Mouse (Mus musculus): Measurements from ENCODE around the gene Fgr.

DNA sequence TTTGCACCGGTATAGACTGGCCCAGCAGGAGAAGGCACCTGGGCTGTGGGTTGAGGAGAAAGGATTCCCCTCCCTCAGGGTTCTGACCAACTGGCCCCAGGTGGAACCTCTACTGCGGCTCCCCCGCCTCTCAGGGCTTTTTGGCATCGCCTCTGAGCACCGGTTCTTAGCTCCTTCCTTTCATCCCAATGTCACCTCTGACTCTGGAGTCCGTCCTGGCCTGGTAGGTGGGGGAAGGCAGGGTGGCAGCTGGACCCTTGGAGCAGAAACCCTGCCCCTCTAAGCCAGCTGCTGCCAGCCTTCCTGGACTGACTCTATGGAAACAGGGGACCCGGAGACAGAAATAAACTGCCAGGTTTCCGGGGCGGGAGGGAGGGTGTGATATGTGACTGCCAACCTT, 63.4 kb downstream of the Fgr start:
- TF ChIP-seq ZC3H11A (IDR thresholded peaks at IDR 0.05; ENCODE audit: low read depth, low read length) (no peak), CTCF (conservative IDR thresholded peaks at IDR 0.05 in 1 of 2, IDR thresholded peaks at IDR 0.05 in 1 of 2; ENCODE audit: low read depth in 2 of 2, low read length in 2 of 2) (no peak), EP300 (IDR thresholded peaks at IDR 0.05; ENCODE audit: low read length) (no peak), POLR2A (IDR thresholded peaks at IDR 0.05; ENCODE audit: low read depth, low read length) (no peak), ZMIZ1 (IDR thresholded peaks at IDR 0.05; ENCODE audit: low read depth, low read length) (no peak), MYC (IDR thresholded peaks at IDR 0.05; ENCODE audit: low read depth, low read length) (no peak), ZKSCAN1 (IDR thresholded peaks at IDR 0.05; ENCODE audit: borderline replicate concordance, low read depth, low read length) (no peak), MAZ (IDR thresholded peaks at IDR 0.05; ENCODE audit: low read depth, low read length) (no peak), CHD2 (IDR thresholded peaks at IDR 0.05; ENCODE audit: low read length) (no peak)
